Mouse (Mus musculus) heart, adult 2 months (tissue): ENCODE data around the gene 1110008P14Rik.

Source experiments
- CTCF ChIP-seq: fragments of 200-600 bp; IDR thresholded peaks from 2 replicates; pipeline ENCODE4 v1.8.1; 2022; ENCODE audit warnings: antibody characterized with exemption, mild to moderate bottlenecking, moderate library complexity
- EP300 ChIP-seq: fragments of 200-500 bp; IDR thresholded peaks from 2 replicates; pipeline ENCODE4 v1.6.1; 2011; ENCODE audit warnings: low read depth, low read length, control low read depth; ENCODE audit not compliant: insufficient read depth
- POLR2A ChIP-seq: fragments of 200-500 bp; IDR thresholded peaks from 2 replicates; pipeline ENCODE4 v1.6.1; 2011; ENCODE audit warnings: mild to moderate bottlenecking, low read depth, low read length, control low read depth; ENCODE audit not compliant: insufficient read depth

DNA sequence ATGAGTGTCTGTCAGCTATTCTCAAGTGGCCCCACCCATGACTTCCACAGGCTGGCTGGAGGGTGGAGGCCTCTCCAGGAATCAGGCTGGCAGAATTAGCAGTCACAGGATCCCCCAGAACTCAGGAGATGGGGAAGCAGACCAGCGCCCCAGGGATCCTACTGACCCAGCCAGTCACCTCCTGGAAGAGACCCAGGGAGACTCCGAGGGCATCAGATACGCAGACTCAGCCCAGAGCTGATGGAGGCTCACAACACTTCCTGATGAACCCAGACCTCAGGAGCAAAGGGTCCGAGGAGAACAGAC lies 40.2 kb downstream of the 1110008P14Rik start:
- TF ChIP-seq POLR2A (no peak), CTCF (no peak), EP300 (no peak)
